Mouse (Mus musculus) midbrain, postnatal 0 days (tissue): Measurements from ENCODE around the gene Txndc12. TPM values are rescaled to one million over a fixed set of nuclear protein-coding genes. Genes with fewer than 3 reads are reported as not detected.

Source experiments
- ATAC-seq: fragments of 200-750 bp; cut with Nextera tagmentation; 2 replicates; pipeline ENCODE4 v1.8.0; 2017; ENCODE audit warnings: moderate number of reproducible peaks, mild to moderate bottlenecking, moderate TSS enrichment, moderate library complexity; ENCODE audit not compliant: low FRiP score
- DNase-seq: peaks from one replicate; pipeline ENCODE4 v3.0.0-alpha.2; 2015; ENCODE audit warnings: low spot score
- H3K27ac ChIP-seq: fragments of 300-500 bp; sonication (generic); 2 replicates; pipeline ENCODE4 v1.5.1; 2014; ENCODE audit warnings: low read depth, mild to moderate bottlenecking, low read length, mixed read lengths
- H3K27me3 ChIP-seq: fragments of 300-500 bp; sonication (generic); 2 replicates; pipeline ENCODE4 v1.6.1; 2014; ENCODE audit warnings: low read length, control low read depth, mixed read lengths; ENCODE audit not compliant: insufficient read depth
- H3K36me3 ChIP-seq: fragments of 300-500 bp; sonication (generic); 2 replicates; pipeline ENCODE4 v1.6.1; 2014; ENCODE audit warnings: low read length, control low read depth, mixed read lengths; ENCODE audit not compliant: insufficient read depth
- H3K4me1 ChIP-seq: fragments of 300-500 bp; sonication (generic); 2 replicates; pipeline ENCODE4 v1.6.1; 2014; ENCODE audit warnings: mild to moderate bottlenecking, control low read depth, antibody characterized with exemption, low read length, mixed read lengths; ENCODE audit not compliant: insufficient read depth
- H3K4me2 ChIP-seq: fragments of 300-500 bp; sonication (generic); 2 replicates; pipeline ENCODE4 v1.6.1; 2014; ENCODE audit warnings: low read depth, mild to moderate bottlenecking, low read length, mixed read lengths; ENCODE audit not compliant: poor library complexity, severe bottlenecking
- H3K4me3 ChIP-seq: fragments of 300-500 bp; sonication (generic); 2 replicates; pipeline ENCODE4 v1.5.1; 2014; ENCODE audit warnings: low read depth, mild to moderate bottlenecking, low read length, moderate library complexity
- H3K9ac ChIP-seq: fragments of 300-500 bp; sonication (generic); replicated peaks from 2 replicates; pipeline ENCODE4 v1.6.1; 2014; ENCODE audit warnings: mild to moderate bottlenecking, low read length, moderate library complexity, mixed read lengths; ENCODE audit not compliant: poor library complexity, severe bottlenecking
- H3K9me3 ChIP-seq: fragments of 300-500 bp; sonication (generic); 2 replicates; pipeline ENCODE4 v1.6.1; 2016; ENCODE audit warnings: low read length, control low read depth
- CTCF ChIP-seq: IDR thresholded peaks from 2 replicates; pipeline ENCODE4 v1.5.1; 2016; ENCODE audit warnings: antibody characterized with exemption, mild to moderate bottlenecking
- WGBS: fragments of 180-500 bp; shearing (Covaris S2); extraction: QIAGEN DNeasy Blood & Tissue Kit; methylation state at CpG from one replicate; pipeline ENCODE4 v1.1.7; 2014; 5-methylcytosine and 5-hydroxymethylcytosine counted together
- polyA plus RNA-seq: library from polyadenylated mRNA; unstranded; fragments of >200 nt; fragmentation: Nextera tagmentation; extraction: Ambion mirVana; gene quantifications from 2 replicates; pipeline ENCODE4 v1.2.1, GENCODE M21; 2015
- total RNA-seq: library from RNA; depleted of rRNA; stranded (reverse); fragments of >200 nt; gene quantifications from 2 replicates; pipeline ENCODE4 v1.2.3, GENCODE M21; 2014

Txndc12 gene
- total and polyA plus RNA-seq, 2 experiments from 2014 or later: 36.1 to 61.0 TPM

DNA sequence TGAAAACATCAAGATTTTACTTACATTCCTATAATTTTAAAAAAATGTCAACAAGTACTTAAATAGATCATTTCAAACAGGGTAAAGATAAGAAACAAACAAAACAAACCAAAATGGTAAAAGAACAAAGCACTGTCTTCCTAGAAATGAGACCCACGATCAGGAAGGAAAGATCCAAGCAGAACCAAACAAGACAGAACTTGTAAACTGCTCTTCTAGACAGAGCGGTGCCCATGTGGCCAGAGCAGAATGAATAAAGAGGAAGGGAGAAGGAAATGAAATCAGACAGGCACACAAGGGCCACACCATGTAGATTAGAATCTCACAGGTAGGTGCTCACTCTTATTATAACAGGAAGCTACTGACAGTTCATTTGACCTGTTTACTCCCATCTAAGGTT is 7.8 kb upstream of the Txndc12 start:
- H3K36me3 ChIP-seq: peaks cover 19% of the 10 kb centered on the region

GRCm38 (mm10) chr4:108830698-108831097 is 3.7 kb upstream of the Txndc12 start:
- Histone ChIP-seq H3K9me3 (no peaks in the 10 kb centered on the region), H3K9ac (no peak overlapping the region; the same call in 1 of the 2 replicates), H3K27ac (no peak overlapping the region), H3K4me2 (no peak overlapping the region), H3K4me1 (no peaks in the 10 kb centered on the region; the same call in 1 of the 2 replicates), H3K36me3 (peaks cover 9% of the 10 kb centered on the region), H3K4me3 (no peak overlapping the region), H3K27me3 (no peaks in the 10 kb centered on the region)
- DNase-seq (no peak), ATAC-seq (no peak)
- TF ChIP-seq CTCF: no peak
- 88% methylated on average over 1 of the region's 1 CpGs for WGBS

More for the DNA sequence above, 7.8 kb upstream of the Txndc12 start:
- Histone ChIP-seq H3K9ac (no peak overlapping the region), H3K27ac (no peak overlapping the region), H3K9me3 (no peaks in the 10 kb centered on the region), H3K4me1 (no peaks in the 10 kb centered on the region; the same call in 1 of the 2 replicates), H3K4me2 (no peak overlapping the region), H3K4me3 (no peak overlapping the region), H3K27me3 (no peaks in the 10 kb centered on the region)
- 87% methylated on average over 2 of the region's 2 CpGs for WGBS
- ATAC-seq: no peak
- no peak for DNase-seq
- TF ChIP-seq CTCF: no peak

DNA sequence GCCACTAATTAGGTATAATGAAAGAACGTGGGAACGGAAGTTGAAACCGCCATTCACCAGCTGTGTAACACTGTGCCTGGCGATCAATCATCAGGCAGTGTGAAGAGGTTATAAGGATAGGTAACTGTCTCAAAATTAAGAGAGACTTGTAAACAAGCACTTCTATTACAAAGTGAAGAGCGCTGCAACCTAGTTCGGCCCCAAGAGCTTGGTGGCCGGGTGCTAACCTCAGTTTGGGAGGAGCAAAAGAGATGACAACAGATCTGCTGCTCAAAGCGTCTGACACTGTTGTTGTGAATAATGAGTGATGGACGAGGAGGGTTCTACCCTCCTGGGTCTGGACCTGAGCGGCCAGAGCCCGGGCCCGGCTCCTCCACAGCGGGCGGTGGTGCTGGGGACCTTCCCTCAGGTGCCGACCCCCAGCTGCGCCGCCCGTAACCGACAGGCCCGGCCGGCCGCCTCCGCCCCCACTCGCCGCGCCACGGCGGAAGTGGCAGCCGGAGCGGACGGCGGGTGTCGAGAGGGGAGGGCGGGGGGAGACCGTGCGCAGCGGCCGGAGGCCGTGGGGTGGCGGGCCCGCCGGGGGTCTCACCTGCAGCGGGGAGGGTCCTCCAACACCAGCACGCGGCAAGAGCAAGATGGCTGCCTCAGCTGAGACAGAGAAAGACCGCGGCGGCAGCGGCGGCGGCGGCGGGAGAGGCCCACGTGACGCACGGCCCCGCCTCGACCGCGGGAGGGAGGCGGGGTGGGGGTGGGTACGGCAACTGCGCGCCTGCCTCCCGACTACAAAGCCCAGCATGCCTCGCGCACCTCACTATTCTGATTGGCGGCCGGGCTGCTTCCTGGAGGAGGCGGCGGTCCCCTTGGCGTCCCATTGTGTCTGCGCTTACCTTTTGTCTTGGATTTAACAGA is 1.2 kb upstream of the Txndc12 start, which contains the start of gene Btf3l4:
Gene Btf3l4 (minus strand): TSS at position 699 of the 912 bp plus-strand sequence.
- Histone ChIP-seq H3K27me3 (no peaks in the 10 kb centered on the region), H3K36me3 (peaks cover 4% of the 10 kb centered on the region; the same call in 1 of the 2 replicates), H3K9me3 (no peaks in the 10 kb centered on the region), H3K9ac (peak within 1 kb of the TSS; percentile 99), H3K4me2 (peak within 1 kb of the TSS; percentile 81), H3K4me1 (no peaks in the 10 kb centered on the region; the same call in 1 of the 2 replicates), H3K4me3 (peak within 1 kb of the TSS; percentile 95), H3K27ac (peak within 1 kb of the TSS; percentile 99)
- ATAC-seq (peak; percentile 95), DNase-seq (peak; percentile 97)
- under 1% methylated on average over 70 of the region's 73 CpGs for WGBS
- TF ChIP-seq CTCF: no peak

GRCm38 (mm10) chr4:108833828-108834114 is 630 bp upstream of the Txndc12 start:
- H3K36me3 ChIP-seq: peaks cover 2% of the 10 kb centered on the region; the same call in 1 of the 2 replicates
- H3K27me3 ChIP-seq: no peaks in the 10 kb centered on the region
- ATAC-seq (no peak), DNase-seq (no peak)
- H3K4me3 ChIP-seq: peak overlapping the region; percentile 95
- H3K4me1 ChIP-seq: no peaks in the 10 kb centered on the region; the same call in 1 of the 2 replicates
- no peak for TF ChIP-seq CTCF
- H3K27ac ChIP-seq: peak overlapping the region; percentile 99
- peak overlapping the region; percentile 99 for H3K9ac ChIP-seq
- peak overlapping the region; percentile 81 for H3K4me2 ChIP-seq
- 0% methylated on average over 6 of the region's 6 CpGs for WGBS
- no peaks in the 10 kb centered on the region for H3K9me3 ChIP-seq

DNA sequence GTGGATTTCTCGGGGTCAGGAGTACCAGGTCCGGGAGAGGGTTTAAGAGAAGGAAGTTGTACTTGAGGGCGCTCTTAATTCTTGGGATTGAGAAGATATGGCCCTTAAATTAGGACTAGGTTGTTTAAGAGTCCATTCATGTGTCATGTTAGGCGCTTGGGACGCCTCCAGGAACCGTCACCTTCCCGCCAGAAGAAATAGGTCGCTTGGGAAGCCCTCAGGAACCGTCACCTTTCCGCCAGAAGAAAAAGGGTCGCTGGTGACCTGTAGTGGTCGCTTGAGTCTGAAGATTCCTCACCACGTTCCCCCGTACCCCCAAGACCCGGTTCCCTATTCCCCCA is 540 bp downstream of the Txndc12 start:
- Histone ChIP-seq H3K4me2 (peak overlapping the region; percentile 81), H3K27ac (peak overlapping the region; percentile 99), H3K27me3 (no peaks in the 10 kb centered on the region), H3K36me3 (no peaks in the 10 kb centered on the region), H3K4me3 (peak overlapping the region; percentile 95), H3K4me1 (no peaks in the 10 kb centered on the region; the same call in 1 of the 2 replicates), H3K9me3 (no peaks in the 10 kb centered on the region), H3K9ac (peak overlapping the region; percentile 99)
- TF ChIP-seq CTCF: no peak
- 1% methylated on average over 15 of the region's 15 CpGs for WGBS
- DNase-seq (peak; percentile 3), ATAC-seq (no peak)

DNA sequence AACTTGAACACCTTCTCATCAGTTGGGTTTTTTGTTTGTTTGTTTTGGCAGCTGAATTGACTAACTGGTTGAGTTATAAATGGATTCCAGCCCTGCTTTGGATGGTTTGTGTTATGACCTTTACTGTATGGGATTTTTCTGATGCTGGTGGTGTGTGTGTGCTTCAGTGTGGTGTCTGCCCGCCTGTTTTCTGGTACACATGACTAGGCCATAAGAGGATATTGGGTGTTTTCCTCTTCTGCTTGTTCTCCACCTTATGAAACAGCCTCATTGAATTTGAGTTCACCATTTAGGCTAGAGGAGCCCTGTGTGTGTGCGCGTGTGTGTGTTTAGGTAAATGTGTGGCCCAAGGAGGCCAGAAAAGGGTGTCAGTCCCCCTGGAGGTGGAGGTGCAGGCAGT is 1.1 kb downstream of the Txndc12 start:
- DNase-seq (no peak), ATAC-seq (no peak)
- TF ChIP-seq CTCF: no peak
- Histone ChIP-seq H3K9ac (peak overlapping the region; percentile 99; the same call in 1 of the 2 replicates), H3K4me1 (no peaks in the 10 kb centered on the region; the same call in 1 of the 2 replicates), H3K9me3 (no peaks in the 10 kb centered on the region), H3K4me3 (peak overlapping the region; percentile 95), H3K36me3 (no peaks in the 10 kb centered on the region), H3K4me2 (peak overlapping the region; percentile 81), H3K27me3 (no peaks in the 10 kb centered on the region), H3K27ac (no peak overlapping the region; the same call in 1 of the 2 replicates)
- 64% methylated on average over 3 of the region's 3 CpGs for WGBS
